Mouse (Mus musculus): ENCODE data around the gene 6720489N17Rik.
"Not testable (repeated sequence)": the region's sequence is repeated elsewhere in the genome, so short reads cannot be mapped to it uniquely, and the experiment has no call there.

GRCm38 (mm10) chr13:62623577-62624276, at the start of gene 6720489N17Rik:
- not testable (repeated sequence) for TF ChIP-seq CTCF (IDR thresholded peaks at IDR 0.05 in 2 of 3, conservative IDR thresholded peaks at IDR 0.05 in 1 of 3; ENCODE audit: control insufficient read depth in 1 of 3, insufficient read depth in 1 of 3, low read depth in 2 of 3, low read length in 3 of 3, poor library complexity in 1 of 3, severe bottlenecking in 1 of 3); HCFC1 (IDR thresholded peaks at IDR 0.05; ENCODE audit: low read depth, low read length); MAFK (IDR thresholded peaks at IDR 0.05; ENCODE audit: borderline replicate concordance, low read depth, low read length); RCOR1 (IDR thresholded peaks at IDR 0.05; ENCODE audit: low read depth, low read length)
